Mouse (Mus musculus): Measurements from ENCODE around the gene Npw. TPM values are rescaled to one million over a fixed set of nuclear protein-coding genes. Genes with fewer than 3 reads are reported as not detected.
"Not testable (repeated sequence)": the region's sequence is repeated elsewhere in the genome, so short reads cannot be mapped to it uniquely, and the experiment has no call there.

Gene Npw
- polyA plus RNA-seq, 1 experiment from 2014 or later: 0.29 TPM

DNA sequence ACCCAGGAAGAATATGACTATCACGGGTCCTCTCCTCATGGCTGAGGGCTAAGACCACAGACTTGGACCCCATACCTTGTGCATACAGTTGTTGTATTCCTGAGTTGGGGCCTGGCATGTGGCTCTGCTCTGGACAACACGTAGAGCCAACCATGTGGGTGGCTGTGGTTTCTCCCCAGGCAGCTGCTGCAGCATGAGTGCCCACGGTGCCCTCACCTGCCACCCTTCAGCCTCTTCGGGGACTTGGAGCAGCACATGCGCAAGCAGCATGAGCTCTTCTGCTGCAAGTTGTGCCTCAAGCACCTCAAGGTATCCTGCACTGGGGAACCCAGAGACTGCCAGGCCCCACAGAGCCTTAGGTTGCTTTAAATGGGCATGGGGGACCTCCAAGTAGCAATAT, 18.6 kb upstream of the Npw start:
- H3K27me3 ChIP-seq (replicated peaks; ENCODE audit: control insufficient read depth, insufficient read depth, low read length): no peaks in the 10 kb centered on the region
- H3K9me3 ChIP-seq (ENCODE audit: control insufficient read depth, low read length): no peaks in the 10 kb centered on the region
- ATAC-seq: no peak
- H3K4me3 ChIP-seq (ENCODE audit: low read length): no peak overlapping the region
- no peak overlapping the region for H3K9ac ChIP-seq (ENCODE audit: low read depth, low read length)
- H3K36me3 ChIP-seq (ENCODE audit: control insufficient read depth, insufficient read depth, low read length): peaks cover 25% of the 10 kb centered on the region
- no peak overlapping the region for H3K4me2 ChIP-seq (ENCODE audit: low read depth, low read length)
- peaks cover 8% of the 10 kb centered on the region for H3K4me1 ChIP-seq (ENCODE audit: control insufficient read depth, insufficient read depth, low read length)
- 95% methylated on average over 5 of the region's 5 CpGs for WGBS
- H3K27ac ChIP-seq (ENCODE audit: low read length): no peak overlapping the region

DNA sequence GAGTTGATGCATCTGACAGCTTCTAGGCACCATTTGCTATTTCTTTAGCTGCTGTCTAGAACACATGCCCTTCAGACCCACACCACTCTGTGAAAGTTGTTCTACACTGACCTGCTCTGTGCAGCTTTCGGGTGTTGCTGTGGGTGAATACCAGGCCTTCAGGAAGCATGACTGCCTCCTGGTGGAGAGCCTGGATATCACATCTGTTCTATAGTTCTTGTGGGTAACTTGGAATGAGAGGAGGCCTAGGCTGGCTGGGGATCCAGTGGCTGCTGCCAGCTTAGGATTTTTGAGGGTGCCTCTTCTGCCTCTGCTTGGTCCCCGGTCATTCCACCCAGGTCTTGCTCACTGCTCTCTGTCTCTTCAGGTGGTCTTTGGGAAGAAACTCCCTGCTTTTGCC, 17.9 kb upstream of the Npw start:
- Histone ChIP-seq H3K27ac (ENCODE audit: low read length) (no peak overlapping the region), H3K4me2 (ENCODE audit: low read depth, low read length) (no peak overlapping the region), H3K9me3 (ENCODE audit: control insufficient read depth, low read length) (no peaks in the 10 kb centered on the region), H3K4me3 (ENCODE audit: low read length) (no peak overlapping the region), H3K9ac (ENCODE audit: low read depth, low read length) (no peak overlapping the region), H3K36me3 (ENCODE audit: control insufficient read depth, insufficient read depth, low read length) (peaks cover 23% of the 10 kb centered on the region), H3K27me3 (replicated peaks; ENCODE audit: control insufficient read depth, insufficient read depth, low read length) (no peaks in the 10 kb centered on the region), H3K4me1 (ENCODE audit: control insufficient read depth, insufficient read depth, low read length) (peaks cover 15% of the 10 kb centered on the region)
- 63% methylated on average over 2 of the region's 2 CpGs for WGBS
- no peak for ATAC-seq

DNA sequence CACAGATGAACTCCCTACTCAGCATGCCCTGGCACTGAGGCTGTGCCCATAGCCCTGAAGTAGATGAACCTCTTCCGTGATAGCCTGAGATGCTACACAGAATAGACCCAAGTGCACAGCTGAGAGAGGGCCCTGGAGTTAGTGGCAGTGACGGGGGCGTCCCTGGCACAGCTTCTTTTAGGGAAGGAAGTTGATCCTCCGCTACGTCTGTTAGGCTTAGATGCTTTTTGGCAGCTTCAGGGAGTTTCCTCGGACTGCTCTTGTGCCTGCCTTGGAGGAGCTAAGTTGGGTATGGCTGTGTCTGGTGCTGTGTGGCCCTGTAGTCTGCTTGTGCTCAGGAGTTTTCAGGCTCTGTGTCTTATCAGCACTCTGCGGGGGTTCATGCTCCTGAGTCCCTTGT, 16.0 kb upstream of the Npw start:
- H3K27me3 ChIP-seq (replicated peaks; ENCODE audit: control insufficient read depth, insufficient read depth, low read length): no peaks in the 10 kb centered on the region
- H3K36me3 ChIP-seq (ENCODE audit: control insufficient read depth, insufficient read depth, low read length): peaks cover 9% of the 10 kb centered on the region; the same call in 1 of the 2 replicates
- no peak overlapping the region for H3K4me2 ChIP-seq (ENCODE audit: low read depth, low read length)
- H3K4me1 ChIP-seq (ENCODE audit: control insufficient read depth, insufficient read depth, low read length): peaks cover 23% of the 10 kb centered on the region
- no peak overlapping the region for H3K9ac ChIP-seq (ENCODE audit: low read depth, low read length)
- no peaks in the 10 kb centered on the region for H3K9me3 ChIP-seq (ENCODE audit: control insufficient read depth, low read length)
- H3K4me3 ChIP-seq (ENCODE audit: low read length): no peak overlapping the region
- no peak overlapping the region for H3K27ac ChIP-seq (ENCODE audit: low read length)
- ATAC-seq: no peak
- WGBS: 83% methylated on average over 7 of the region's 7 CpGs

DNA sequence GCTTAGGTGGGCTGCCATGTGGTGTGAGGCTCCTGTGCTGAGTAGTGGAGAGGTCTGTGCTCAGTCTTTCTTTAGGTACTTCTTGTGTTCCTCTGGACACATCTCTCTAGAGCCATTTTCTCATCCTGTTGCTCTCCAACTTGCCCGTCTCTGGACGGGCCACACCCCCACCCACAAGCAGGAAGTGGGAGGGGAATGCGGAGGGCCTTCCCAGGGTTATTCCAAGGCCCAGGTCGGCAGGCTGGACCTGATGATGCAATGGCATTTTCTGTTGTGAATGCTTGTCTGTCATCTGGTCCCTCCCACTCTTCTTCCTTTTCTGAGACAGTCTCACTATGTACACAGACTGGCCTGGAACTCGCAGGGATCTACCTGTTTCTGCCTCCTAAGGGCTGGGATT, 13.9 kb upstream of the Npw start:
- Histone ChIP-seq H3K4me2 (ENCODE audit: low read depth, low read length) (peak overlapping the region; percentile 92; the same call in 1 of the 2 replicates), H3K36me3 (ENCODE audit: control insufficient read depth, insufficient read depth, low read length) (peaks cover 6% of the 10 kb centered on the region; the same call in 1 of the 2 replicates), H3K27ac (ENCODE audit: low read length) (peak overlapping the region; percentile 6; the same call in 1 of the 2 replicates), H3K9ac (ENCODE audit: low read depth, low read length) (0 out of 2 replicates have a peak overlapping the region, but pooled peaks have one; percentile 91), H3K27me3 (replicated peaks; ENCODE audit: control insufficient read depth, insufficient read depth, low read length) (no peaks in the 10 kb centered on the region), H3K4me1 (ENCODE audit: control insufficient read depth, insufficient read depth, low read length) (peaks cover 25% of the 10 kb centered on the region), H3K4me3 (ENCODE audit: low read length) (no peak overlapping the region), H3K9me3 (ENCODE audit: control insufficient read depth, low read length) (no peaks in the 10 kb centered on the region)
- 12% methylated on average over 5 of the region's 5 CpGs for WGBS
- ATAC-seq: peak; percentile 50

DNA sequence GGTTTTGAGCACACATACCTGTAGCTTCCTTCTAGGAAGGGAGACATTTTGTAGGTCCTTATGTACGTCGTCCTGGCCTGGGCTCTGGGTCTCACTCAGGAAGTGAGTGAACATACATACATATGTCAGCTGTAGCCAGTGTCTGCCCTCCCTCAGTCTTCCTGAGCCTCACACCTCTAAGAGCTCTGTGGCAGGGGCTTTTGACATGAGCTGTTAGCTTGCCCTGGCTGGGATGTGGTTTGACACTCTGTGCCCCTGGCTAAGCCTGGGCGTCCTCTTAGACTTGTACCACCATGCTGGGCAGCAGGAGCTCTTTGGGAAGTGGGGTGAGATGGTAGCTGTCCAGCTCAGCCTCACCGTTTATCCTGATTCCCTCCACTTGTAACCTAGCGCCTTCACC, 13.1 kb upstream of the Npw start:
- Histone ChIP-seq H3K27me3 (replicated peaks; ENCODE audit: control insufficient read depth, insufficient read depth, low read length) (no peaks in the 10 kb centered on the region), H3K9me3 (ENCODE audit: control insufficient read depth, low read length) (no peaks in the 10 kb centered on the region), H3K36me3 (ENCODE audit: control insufficient read depth, insufficient read depth, low read length) (no peaks in the 10 kb centered on the region), H3K27ac (ENCODE audit: low read length) (0 out of 2 replicates have a peak overlapping the region, but pooled peaks have one; percentile 27), H3K4me3 (ENCODE audit: low read length) (peak overlapping the region; percentile 92; the same call in 1 of the 2 replicates), H3K9ac (ENCODE audit: low read depth, low read length) (peak overlapping the region; percentile 91), H3K4me1 (ENCODE audit: control insufficient read depth, insufficient read depth, low read length) (peaks cover 25% of the 10 kb centered on the region), H3K4me2 (ENCODE audit: low read depth, low read length) (peak overlapping the region; percentile 92)
- ATAC-seq: no peak
- WGBS: 63% methylated on average over 5 of the region's 5 CpGs

DNA sequence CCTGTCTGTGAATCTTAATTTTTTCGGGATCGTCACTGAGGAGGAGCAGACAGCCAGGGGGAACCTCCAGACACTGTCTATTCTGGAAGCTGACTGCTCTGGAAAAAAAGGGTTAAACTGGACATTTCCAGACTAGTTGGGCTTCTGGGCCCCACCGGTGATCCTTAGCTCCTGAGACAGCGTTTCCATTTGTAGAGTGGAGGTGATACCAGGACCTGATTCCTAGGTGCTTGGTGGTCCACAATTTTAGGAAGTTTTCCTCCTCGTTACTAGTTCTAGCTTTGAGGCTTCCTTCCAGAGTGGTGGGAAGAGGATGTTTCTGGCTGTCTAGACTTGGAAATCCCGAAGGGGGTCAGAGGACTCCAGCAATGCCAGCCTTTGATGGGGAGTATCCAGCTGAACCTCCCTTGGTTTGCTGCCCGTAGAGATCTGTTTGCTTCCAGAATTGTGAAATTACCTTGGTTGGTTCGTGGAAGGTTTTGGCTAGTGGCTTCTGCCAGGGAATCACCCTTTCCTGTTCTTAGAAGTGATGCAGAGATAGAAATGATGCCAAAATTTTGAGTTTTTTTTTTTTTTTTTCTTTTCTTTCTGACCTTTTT, 12.1 kb upstream of the Npw start:
- Histone ChIP-seq H3K4me2 (ENCODE audit: low read depth, low read length) (peak overlapping the region; percentile 92), H3K27ac (ENCODE audit: low read length) (peak overlapping the region; percentile 80), H3K27me3 (replicated peaks; ENCODE audit: control insufficient read depth, insufficient read depth, low read length) (no peaks in the 10 kb centered on the region), H3K36me3 (ENCODE audit: control insufficient read depth, insufficient read depth, low read length) (no peaks in the 10 kb centered on the region), H3K4me3 (ENCODE audit: low read length) (peak overlapping the region; percentile 92), H3K9me3 (ENCODE audit: control insufficient read depth, low read length) (no peaks in the 10 kb centered on the region), H3K9ac (ENCODE audit: low read depth, low read length) (peak overlapping the region; percentile 91), H3K4me1 (ENCODE audit: control insufficient read depth, insufficient read depth, low read length) (peaks cover 25% of the 10 kb centered on the region)
- WGBS: 8% methylated on average over 8 of the region's 8 CpGs
- ATAC-seq: no peak

DNA sequence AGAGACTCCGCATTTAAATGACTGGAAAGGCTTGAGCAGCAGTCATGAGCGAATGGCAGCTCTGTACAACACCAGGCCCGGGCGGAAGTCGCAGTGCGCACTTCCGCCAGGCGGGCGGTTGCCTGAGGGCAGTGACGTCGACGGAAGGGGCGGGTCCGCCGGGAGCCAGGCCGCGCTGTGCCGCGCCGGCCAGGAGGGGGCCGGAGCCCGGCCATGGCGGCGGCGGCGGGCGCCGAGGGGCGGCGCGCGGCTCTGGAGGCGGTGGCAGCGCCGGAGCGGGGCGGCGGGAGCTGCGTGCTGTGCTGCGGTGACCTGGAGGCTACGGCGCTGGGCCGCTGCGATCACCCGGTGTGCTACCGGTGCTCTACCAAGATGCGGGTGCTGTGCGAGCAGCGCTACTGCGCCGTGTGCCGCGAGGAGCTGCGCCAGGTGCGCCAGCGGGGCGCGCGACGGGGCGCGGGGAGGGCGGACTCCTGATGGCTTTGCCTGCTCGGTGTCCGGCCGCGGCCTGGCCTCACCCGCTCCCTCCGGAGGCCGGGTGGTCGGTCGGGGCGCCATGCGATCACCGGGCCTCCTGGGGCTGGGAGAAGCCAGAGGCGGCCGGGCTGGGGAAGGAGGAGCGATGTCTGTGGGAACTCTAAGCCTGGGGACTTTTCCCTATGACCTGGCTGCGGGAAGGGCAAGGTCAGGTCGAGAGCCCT, 11.4 kb upstream of the Npw start, which contains the start of gene Zfp598:
Gene Zfp598 (plus strand): TSS at position 143 of the 701 bp plus-strand sequence.
- H3K4me2 ChIP-seq (ENCODE audit: low read depth, low read length): peak within 1 kb of the TSS; percentile 92
- peak within 1 kb of the TSS; percentile 80 for H3K27ac ChIP-seq (ENCODE audit: low read length)
- no peaks in the 10 kb centered on the region for H3K27me3 ChIP-seq (replicated peaks; ENCODE audit: control insufficient read depth, insufficient read depth, low read length)
- peaks cover 25% of the 10 kb centered on the region for H3K4me1 ChIP-seq (ENCODE audit: control insufficient read depth, insufficient read depth, low read length)
- H3K4me3 ChIP-seq (ENCODE audit: low read length): peak within 1 kb of the TSS; percentile 92
- H3K36me3 ChIP-seq (ENCODE audit: control insufficient read depth, insufficient read depth, low read length): no peaks in the 10 kb centered on the region
- H3K9ac ChIP-seq (ENCODE audit: low read depth, low read length): peak within 1 kb of the TSS; percentile 91
- no peaks in the 10 kb centered on the region for H3K9me3 ChIP-seq (ENCODE audit: control insufficient read depth, low read length)
- peak; percentile 97 for ATAC-seq
- under 1% methylated on average over 77 of the region's 80 CpGs for WGBS

DNA sequence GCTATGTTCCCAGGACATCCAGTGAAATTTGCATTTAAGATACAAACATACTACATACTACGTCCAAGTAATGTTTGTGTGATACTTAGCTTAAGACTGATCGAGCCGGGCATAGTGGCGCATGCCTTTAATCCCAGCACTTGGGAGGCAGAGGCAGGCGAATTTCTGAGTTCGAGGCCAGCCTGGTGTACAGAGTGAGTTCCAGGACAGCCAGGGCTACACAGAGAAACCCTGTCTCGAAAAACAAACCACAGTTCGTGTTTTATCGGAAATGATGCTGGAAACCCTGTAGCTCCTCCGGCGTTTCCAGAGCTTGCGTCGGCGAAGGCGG, 10.9 kb upstream of the Npw start:
- Histone ChIP-seq H3K9ac (ENCODE audit: low read depth, low read length) (peak overlapping the region; percentile 91), H3K4me1 (ENCODE audit: control insufficient read depth, insufficient read depth, low read length) (peaks cover 25% of the 10 kb centered on the region), H3K27ac (ENCODE audit: low read length) (peak overlapping the region; percentile 66), H3K4me2 (ENCODE audit: low read depth, low read length) (peak overlapping the region; percentile 61), H3K4me3 (ENCODE audit: low read length) (peak overlapping the region; percentile 92)
- peak; percentile 5 for ATAC-seq
- H3K9me3 ChIP-seq (ENCODE audit: control insufficient read depth, low read length); H3K27me3 ChIP-seq (replicated peaks; ENCODE audit: control insufficient read depth, insufficient read depth, low read length); H3K36me3 ChIP-seq (ENCODE audit: control insufficient read depth, insufficient read depth, low read length): not testable (repeated sequence)
- 7% methylated on average over 15 of the region's 15 CpGs for WGBS

DNA sequence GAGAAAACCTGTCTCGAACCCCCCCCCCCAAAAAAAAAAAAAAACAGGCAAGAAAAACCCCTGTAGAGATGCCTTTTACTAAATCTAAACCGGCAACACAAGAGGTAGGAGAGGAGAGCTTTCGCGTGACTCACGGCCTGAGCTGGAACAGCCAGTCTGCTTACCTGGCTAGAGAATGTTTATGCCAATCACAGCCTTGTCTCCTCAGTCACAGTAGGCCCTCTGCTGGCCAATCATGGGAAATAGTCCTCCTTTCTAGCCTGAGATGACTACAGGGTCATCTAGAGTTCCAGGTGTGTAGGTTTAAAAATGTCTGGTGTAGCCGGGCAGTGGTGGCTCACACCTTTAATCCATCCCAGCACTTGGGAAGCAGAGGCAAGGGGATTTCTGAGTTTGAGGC, 9.2 kb upstream of the Npw start:
- Histone ChIP-seq H3K4me2 (ENCODE audit: low read depth, low read length) (no peak overlapping the region), H3K27me3 (replicated peaks; ENCODE audit: control insufficient read depth, insufficient read depth, low read length) (no peaks in the 10 kb centered on the region; the same call in 1 of the 2 replicates), H3K9me3 (ENCODE audit: control insufficient read depth, low read length) (no peaks in the 10 kb centered on the region), H3K4me3 (ENCODE audit: low read length) (no peak overlapping the region), H3K36me3 (ENCODE audit: control insufficient read depth, insufficient read depth, low read length) (no peaks in the 10 kb centered on the region), H3K9ac (ENCODE audit: low read depth, low read length) (no peak overlapping the region), H3K4me1 (ENCODE audit: control insufficient read depth, insufficient read depth, low read length) (peaks cover 22% of the 10 kb centered on the region), H3K27ac (ENCODE audit: low read length) (no peak overlapping the region)
- ATAC-seq: peak; percentile 17; the same call in 1 of the 2 replicates
- WGBS: 23% methylated on average over 6 of the region's 6 CpGs

All from intestine, embryonic 16.5 days (tissue).